Mouse (Mus musculus): ENCODE measurements around the gene Inpp5a. TPM values are rescaled to one million over a fixed set of nuclear protein-coding genes. Genes with fewer than 3 reads are reported as not detected.
A peak's percentile ranks its signal among the peaks of the same experiment; 100 is the strongest.

Gene Inpp5a
- polyA plus RNA-seq, 1 experiment from 2014 or later, result 24.4 TPM

GRCm38 (mm10) chr7:139580851-139581775, 192.2 kb downstream of the Inpp5a start:
- Histone ChIP-seq H3K9me3 (no peaks in the 10 kb centered on the region), H3K4me1 (peaks cover 32% of the 10 kb centered on the region), H3K27me3 (peaks cover 93% of the 10 kb centered on the region), H3K4me2 (peak overlapping the region; percentile 53), H3K27ac (no peak overlapping the region), H3K4me3 (peak overlapping the region; percentile 36), H3K9ac (no peak overlapping the region), H3K36me3 (peaks cover 24% of the 10 kb centered on the region)
- no peak for ATAC-seq (ENCODE audit: insufficient number of reproducible peaks, insufficient read depth, low FRiP score, low TSS enrichment, low read depth)
- 1% methylated on average over 78 of the region's 78 CpGs for WGBS

- no peak for ATAC-seq (ENCODE audit: insufficient number of reproducible peaks, insufficient read depth, low FRiP score, low TSS enrichment, low read depth)
- peaks cover 100% of the 10 kb centered on the region for H3K27me3 ChIP-seq
- peaks cover 32% of the 10 kb centered on the region for H3K4me1 ChIP-seq
- WGBS, result under 1% methylated on average over 82 of the region's 82 CpGs
- H3K36me3 ChIP-seq, result peaks cover 19% of the 10 kb centered on the region
- H3K9ac ChIP-seq, result no peak overlapping the region
- H3K9me3 ChIP-seq, result no peaks in the 10 kb centered on the region
- H3K4me3 ChIP-seq, result peak overlapping the region; percentile 36
- peak overlapping the region; percentile 53 for H3K4me2 ChIP-seq
- H3K27ac ChIP-seq, result no peak overlapping the region
These were observed 193.1 kb downstream of the Inpp5a start for GRCm38 (mm10) chr7:139581801-139582571.

GRCm38 (mm10) chr7:139582595-139582994, 193.7 kb downstream of the Inpp5a start, which contains the start of gene Nkx6-2:
Nkx6-2 (minus strand) TSS chr7:139582797.
- 0% methylated on average over 56 of the region's 56 CpGs for WGBS
- Histone ChIP-seq H3K27me3 (peaks cover 100% of the 10 kb centered on the region), H3K27ac (no peak within 1 kb of the TSS), H3K4me3 (peak within 1 kb of the TSS; percentile 36), H3K4me2 (peak within 1 kb of the TSS; percentile 53), H3K36me3 (peaks cover 14% of the 10 kb centered on the region), H3K4me1 (peaks cover 32% of the 10 kb centered on the region), H3K9me3 (no peaks in the 10 kb centered on the region), H3K9ac (no peak within 1 kb of the TSS)
- ATAC-seq (ENCODE audit: insufficient number of reproducible peaks, insufficient read depth, low FRiP score, low TSS enrichment, low read depth), result no peak

- 8% methylated on average over 17 of the region's 17 CpGs for WGBS
- H3K4me3 ChIP-seq, result no peak overlapping the region
- H3K9ac ChIP-seq, result no peak overlapping the region
- no peak overlapping the region for H3K4me2 ChIP-seq
- ATAC-seq (ENCODE audit: insufficient number of reproducible peaks, insufficient read depth, low FRiP score, low TSS enrichment, low read depth), result no peak
- no peak overlapping the region for H3K27ac ChIP-seq
- peaks cover 32% of the 10 kb centered on the region for H3K4me1 ChIP-seq
- H3K9me3 ChIP-seq, result no peaks in the 10 kb centered on the region
- H3K27me3 ChIP-seq, result peaks cover 100% of the 10 kb centered on the region
- peaks cover 9% of the 10 kb centered on the region for H3K36me3 ChIP-seq
These were observed 194.3 kb downstream of the Inpp5a start for GRCm38 (mm10) chr7:139583094-139583737.

- Histone ChIP-seq H3K27ac (no peak overlapping the region), H3K36me3 (0 out of 2 replicates have a peak, but pooled peaks cover under 1% of the 10 kb centered on the region), H3K9me3 (no peaks in the 10 kb centered on the region), H3K4me2 (peak overlapping the region; percentile 35), H3K4me1 (peaks cover 32% of the 10 kb centered on the region), H3K27me3 (peaks cover 99% of the 10 kb centered on the region), H3K4me3 (peak overlapping the region; percentile 9), H3K9ac (no peak overlapping the region)
- WGBS, result 1% methylated on average over 53 of the region's 53 CpGs
- ATAC-seq (ENCODE audit: insufficient number of reproducible peaks, insufficient read depth, low FRiP score, low TSS enrichment, low read depth), result no peak
These were observed 195.6 kb downstream of the Inpp5a start for GRCm38 (mm10) chr7:139584221-139585175.

- 2% methylated on average over 29 of the region's 29 CpGs for WGBS
- Histone ChIP-seq H3K4me2 (no peak overlapping the region), H3K27me3 (peaks cover 99% of the 10 kb centered on the region), H3K36me3 (no peaks in the 10 kb centered on the region), H3K27ac (no peak overlapping the region), H3K4me1 (peaks cover 32% of the 10 kb centered on the region), H3K9ac (no peak overlapping the region), H3K4me3 (0 out of 2 replicates have a peak overlapping the region, but pooled peaks have one; percentile 9), H3K9me3 (no peaks in the 10 kb centered on the region)
- ATAC-seq (ENCODE audit: insufficient number of reproducible peaks, insufficient read depth, low FRiP score, low TSS enrichment, low read depth), result no peak
These were observed 196.4 kb downstream of the Inpp5a start for GRCm38 (mm10) chr7:139585183-139585821.

- H3K9me3 ChIP-seq, result no peaks in the 10 kb centered on the region
- H3K27ac ChIP-seq, result no peak overlapping the region
- peaks cover 10% of the 10 kb centered on the region for H3K4me1 ChIP-seq
- peaks cover 73% of the 10 kb centered on the region for H3K27me3 ChIP-seq
- H3K4me3 ChIP-seq, result no peak overlapping the region
- no peaks in the 10 kb centered on the region for H3K36me3 ChIP-seq
- ATAC-seq (ENCODE audit: insufficient number of reproducible peaks, insufficient read depth, low FRiP score, low TSS enrichment, low read depth), result no peak
- no peak overlapping the region for H3K9ac ChIP-seq
- WGBS, result 45% methylated on average over 7 of the region's 7 CpGs
- no peak overlapping the region for H3K4me2 ChIP-seq
These were observed 199.0 kb downstream of the Inpp5a start for GRCm38 (mm10) chr7:139587919-139588318.

GRCm38 (mm10) chr7:139590302-139590701, 201.4 kb downstream of the Inpp5a start:
- no peak for ATAC-seq (ENCODE audit: insufficient number of reproducible peaks, insufficient read depth, low FRiP score, low TSS enrichment, low read depth)
- Histone ChIP-seq H3K27ac (no peak overlapping the region), H3K4me3 (no peak overlapping the region), H3K4me2 (no peak overlapping the region), H3K9me3 (no peaks in the 10 kb centered on the region), H3K36me3 (no peaks in the 10 kb centered on the region), H3K27me3 (peaks cover 58% of the 10 kb centered on the region), H3K4me1 (no peaks in the 10 kb centered on the region), H3K9ac (no peak overlapping the region)
- 43% methylated on average over 3 of the region's 3 CpGs for WGBS

GRCm38 (mm10) chr7:139591311-139591710, 202.4 kb downstream of the Inpp5a start:
- ATAC-seq (ENCODE audit: insufficient number of reproducible peaks, insufficient read depth, low FRiP score, low TSS enrichment, low read depth), result no peak

GRCm38 (mm10) chr7:139595311-139595710, 206.4 kb downstream of the Inpp5a start:
- H3K27me3 ChIP-seq, result peaks cover 13% of the 10 kb centered on the region
- no peak overlapping the region for H3K4me3 ChIP-seq
- no peak overlapping the region for H3K4me2 ChIP-seq
- 62% methylated on average over 6 of the region's 6 CpGs for WGBS
- no peaks in the 10 kb centered on the region for H3K9me3 ChIP-seq
- no peaks in the 10 kb centered on the region for H3K36me3 ChIP-seq
- no peak overlapping the region for H3K27ac ChIP-seq
- no peak for ATAC-seq (ENCODE audit: insufficient number of reproducible peaks, insufficient read depth, low FRiP score, low TSS enrichment, low read depth)
- peaks cover 8% of the 10 kb centered on the region for H3K4me1 ChIP-seq
- no peak overlapping the region for H3K9ac ChIP-seq

More at GRCm38 (mm10) chr7:139591311-139591710, 202.4 kb downstream of the Inpp5a start:
- no peaks in the 10 kb centered on the region for H3K9me3 ChIP-seq
- H3K27ac ChIP-seq, result no peak overlapping the region
- no peak overlapping the region for H3K4me3 ChIP-seq
- peaks cover 4% of the 10 kb centered on the region for H3K4me1 ChIP-seq
- H3K9ac ChIP-seq, result no peak overlapping the region
- WGBS, result 91% methylated on average over 5 of the region's 5 CpGs
- no peak overlapping the region for H3K4me2 ChIP-seq
- no peaks in the 10 kb centered on the region for H3K36me3 ChIP-seq
- peaks cover 48% of the 10 kb centered on the region for H3K27me3 ChIP-seq
